Mouse (Mus musculus) G1E (cell line): ENCODE measurements around the gene Mpp6. TPM values are rescaled to one million over a fixed set of nuclear protein-coding genes. Genes with fewer than 3 reads are reported as not detected.

ENCODE experiments used
- ATAC-seq: 2 replicates; pipeline ENCODE4 v1.8.0; 2016; ENCODE audit warnings: mild to moderate bottlenecking; ENCODE audit not compliant: insufficient number of reproducible peaks, poor library complexity, low FRiP score, severe bottlenecking; ENCODE audit errors: extremely low read depth
- DNase-seq: peaks from one replicate; pipeline ENCODE4 v3.0.0; 2012; ENCODE audit warnings: low spot score
- H3K27me3 ChIP-seq: 2 replicates; pipeline ENCODE4 v1.6.1; 2012; ENCODE audit warnings: mild to moderate bottlenecking, low read length, inconsistent platforms; ENCODE audit not compliant: insufficient read depth
- H3K36me3 ChIP-seq: replicated peaks from 2 replicates; pipeline ENCODE3; 2012; ENCODE audit warnings: mild to moderate bottlenecking, inconsistent platforms
- H3K4me1 ChIP-seq: 2 replicates; pipeline ENCODE4 v1.6.1; 2012; ENCODE audit warnings: low read depth, low read length, inconsistent platforms, mixed read lengths; ENCODE audit not compliant: insufficient read depth
- H3K4me3 ChIP-seq: 2 replicates; pipeline ENCODE4 v1.5.1; 2012; ENCODE audit warnings: low read depth, mild to moderate bottlenecking, inconsistent platforms, low read length, moderate library complexity, mixed read lengths
- H3K9me3 ChIP-seq: replicated peaks from 2 replicates; pipeline ENCODE4 v1.6.1; 2012; ENCODE audit warnings: inconsistent platforms
- CTCF ChIP-seq: IDR thresholded peaks from 2 replicates; pipeline ENCODE4 v1.5.1; 2012; ENCODE audit warnings: low read depth, low read length, inconsistent platforms, mixed read lengths
- GATA1 ChIP-seq: IDR thresholded peaks from 2 replicates; pipeline ENCODE4 v1.6.1; 2012; ENCODE audit warnings: borderline replicate concordance, low read length, inconsistent platforms, mixed read lengths
- GATA2 ChIP-seq: IDR thresholded peaks from 2 replicates; pipeline ENCODE4 v1.6.1; 2012; ENCODE audit warnings: low read depth, low read length, inconsistent platforms, borderline replicate concordance
- POLR2AphosphoS5 ChIP-seq: IDR thresholded peaks from 2 replicates; pipeline ENCODE4 v1.6.1; 2012; ENCODE audit warnings: low read depth, low read length, inconsistent platforms; ENCODE audit not compliant: insufficient replicate concordance
- TAL1 ChIP-seq: conservative IDR thresholded peaks from 2 replicates; pipeline ENCODE4 v1.6.1; 2012; ENCODE audit warnings: low read depth, low read length, inconsistent platforms, mixed read lengths
- polyA plus RNA-seq: library from polyadenylated mRNA; stranded (reverse); fragments of >175 nt; gene quantifications from 2 replicates; pipeline ENCODE4 v1.2.3, GENCODE M21; 2012
- total RNA-seq, 2 experiments: library from RNA; stranded (forward) in 1 of 2; stranded (reverse) in 1 of 2; fragments of 200-1000 nt in 1 of 2; fragments of >200 nt in 1 of 2; fragmentation: Nextera tagmentation in 1 of 2; gene quantifications; 2 replicates each; pipeline ENCODE4 v1.2.3; 2014 to 2017

Mpp6 gene
- total and polyA plus RNA-seq, 3 experiments: 18.3 to 164 (median 152) TPM

DNA sequence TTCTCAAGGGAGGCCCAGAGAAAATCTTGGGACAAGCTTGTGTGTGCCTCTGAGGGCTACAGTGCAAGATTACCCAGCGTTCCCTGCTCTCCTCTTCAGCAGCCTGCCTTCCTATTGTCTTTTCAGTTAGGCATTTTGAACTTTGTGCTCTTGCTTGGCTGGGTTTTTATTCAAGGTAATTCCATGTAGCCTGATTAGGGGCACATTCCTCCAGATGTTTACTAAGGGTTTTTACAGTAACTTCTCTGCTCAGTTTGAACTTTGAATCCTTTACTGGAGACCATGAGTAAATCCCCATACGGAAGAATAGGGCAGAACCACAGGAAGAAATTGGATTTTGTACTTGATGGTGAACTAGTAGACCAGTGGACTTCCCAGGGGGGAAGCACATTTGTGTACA is 16.3 kb downstream of the Mpp6 start:
- H3K4me3 ChIP-seq: no peak overlapping the region
- no peaks in the 10 kb centered on the region; the same call in 1 of the 2 replicates for H3K9me3 ChIP-seq
- ATAC-seq (no peak), DNase-seq (no peak)
- H3K4me1 ChIP-seq: peaks cover 16% of the 10 kb centered on the region
- TF ChIP-seq CTCF: no peak
- no peak for TF ChIP-seq TAL1
- TF ChIP-seq POLR2AphosphoS5: no peak
- TF ChIP-seq GATA1: no peak
- TF ChIP-seq GATA2: no peak
- no peaks in the 10 kb centered on the region for H3K27me3 ChIP-seq
- H3K36me3 ChIP-seq: peaks cover 61% of the 10 kb centered on the region

DNA sequence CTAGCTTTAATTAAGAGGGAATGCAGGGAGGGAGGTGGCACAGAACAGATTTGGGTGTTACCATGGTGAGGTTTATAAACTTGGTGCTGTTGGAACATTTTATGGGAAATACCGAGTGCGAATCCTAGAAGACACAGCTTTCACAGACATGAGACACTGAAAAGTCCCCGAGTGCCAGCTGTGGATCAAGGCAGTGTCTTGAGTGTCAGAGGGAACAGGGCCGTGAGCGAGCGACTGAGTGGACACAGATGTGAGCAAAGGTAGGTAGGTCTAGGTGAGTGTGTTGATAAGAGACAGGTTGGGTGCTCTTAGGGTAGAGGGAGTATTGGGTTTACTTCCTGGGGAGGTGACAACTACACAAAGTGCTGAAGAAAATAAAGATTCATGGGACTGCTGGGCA is 17.5 kb downstream of the Mpp6 start:
- Histone ChIP-seq H3K9me3 (no peaks in the 10 kb centered on the region; the same call in 1 of the 2 replicates), H3K4me1 (peaks cover 5% of the 10 kb centered on the region), H3K27me3 (no peaks in the 10 kb centered on the region), H3K36me3 (peaks cover 56% of the 10 kb centered on the region), H3K4me3 (no peak overlapping the region)
- DNase-seq (no peak), ATAC-seq (no peak)
- TF ChIP-seq TAL1: no peak
- TF ChIP-seq GATA2: no peak
- TF ChIP-seq GATA1: no peak
- TF ChIP-seq CTCF: no peak
- no peak for TF ChIP-seq POLR2AphosphoS5

DNA sequence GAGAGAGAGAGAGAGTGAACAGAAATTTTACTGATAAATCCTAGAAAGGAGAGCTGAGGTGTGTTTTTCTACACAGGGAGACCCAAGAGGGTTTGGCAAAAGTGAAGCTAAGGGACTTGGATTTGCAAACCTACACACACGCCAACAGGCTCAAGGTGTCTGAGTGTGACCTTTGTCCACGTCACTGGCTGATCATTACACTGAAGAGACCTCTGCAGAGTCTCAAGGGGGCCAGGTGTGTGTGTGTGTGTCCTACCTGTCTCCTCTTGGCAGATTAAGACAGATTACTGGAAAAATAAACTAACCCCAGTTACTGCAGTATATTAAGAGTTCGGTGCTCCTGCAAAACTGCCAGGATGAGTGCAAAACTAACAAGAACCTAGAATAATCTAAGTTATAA is 27.6 kb downstream of the Mpp6 start:
- Histone ChIP-seq H3K4me1 (peaks cover 3% of the 10 kb centered on the region; the same call in 1 of the 2 replicates), H3K9me3 (no peaks in the 10 kb centered on the region), H3K4me3 (no peak overlapping the region), H3K36me3 (peaks cover 7% of the 10 kb centered on the region), H3K27me3 (no peaks in the 10 kb centered on the region)
- no peak for DNase-seq
- no peak for TF ChIP-seq GATA2
- no peak for TF ChIP-seq POLR2AphosphoS5
- no peak for TF ChIP-seq GATA1
- TF ChIP-seq CTCF: no peak
- TF ChIP-seq TAL1: no peak
- ATAC-seq: no peak

DNA sequence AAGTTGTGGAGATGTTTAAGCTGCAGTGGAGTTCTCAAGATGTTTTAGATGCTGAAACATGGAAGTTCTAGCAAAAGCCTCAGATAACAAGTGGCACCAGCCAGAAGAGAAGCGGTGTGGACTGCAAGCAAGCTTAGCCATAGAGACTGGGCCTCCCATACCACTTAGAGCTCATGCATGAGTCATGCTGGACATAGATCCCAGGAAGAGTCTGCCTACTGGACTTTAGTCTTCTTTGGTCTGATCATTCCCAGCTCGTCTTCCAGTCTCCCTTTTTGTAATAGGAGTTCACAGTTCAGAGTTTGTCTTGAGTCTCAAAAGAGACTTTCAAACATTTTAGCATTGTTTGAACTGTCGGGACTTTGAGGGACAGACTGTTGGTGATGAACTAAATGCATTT is 29.5 kb downstream of the Mpp6 start:
- DNase-seq (no peak), ATAC-seq (no peak)
- H3K4me1 ChIP-seq: peaks cover 4% of the 10 kb centered on the region; the same call in 1 of the 2 replicates
- no peak overlapping the region for H3K4me3 ChIP-seq
- H3K36me3 ChIP-seq: peaks cover 14% of the 10 kb centered on the region
- no peaks in the 10 kb centered on the region for H3K27me3 ChIP-seq
- TF ChIP-seq GATA1 (no peak), POLR2AphosphoS5 (no peak), GATA2 (no peak), CTCF (no peak), TAL1 (no peak)
- H3K9me3 ChIP-seq: no peaks in the 10 kb centered on the region

DNA sequence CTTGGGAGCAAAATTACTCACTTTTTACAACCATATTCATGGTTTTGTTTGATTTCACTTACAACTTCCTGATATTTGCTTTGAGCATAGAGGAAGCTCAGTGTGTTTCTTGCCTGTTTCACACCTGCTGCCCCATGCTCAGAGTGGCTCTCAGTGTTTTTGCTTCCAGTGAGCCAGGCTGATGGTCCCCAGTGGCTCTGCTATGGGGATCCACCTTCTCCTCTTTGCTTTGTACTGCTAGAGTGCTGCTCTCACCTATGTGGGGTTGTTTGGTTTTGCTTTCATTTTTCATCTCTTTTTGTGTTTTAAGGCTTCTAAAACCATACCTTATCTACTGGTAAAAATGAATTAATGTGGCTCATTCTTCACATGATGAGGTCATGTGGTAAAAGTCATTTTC is 36.1 kb downstream of the Mpp6 start:
- no peak for TF ChIP-seq POLR2AphosphoS5
- TF ChIP-seq GATA2: no peak
- no peak for TF ChIP-seq CTCF
- no peak for TF ChIP-seq GATA1
- TF ChIP-seq TAL1: no peak
- ATAC-seq (no peak), DNase-seq (no peak)
- peaks cover 8% of the 10 kb centered on the region; the same call in 1 of the 2 replicates for H3K4me1 ChIP-seq
- H3K36me3 ChIP-seq: peaks cover 47% of the 10 kb centered on the region
- no peaks in the 10 kb centered on the region for H3K9me3 ChIP-seq
- H3K4me3 ChIP-seq: no peak overlapping the region
- H3K27me3 ChIP-seq: no peaks in the 10 kb centered on the region

DNA sequence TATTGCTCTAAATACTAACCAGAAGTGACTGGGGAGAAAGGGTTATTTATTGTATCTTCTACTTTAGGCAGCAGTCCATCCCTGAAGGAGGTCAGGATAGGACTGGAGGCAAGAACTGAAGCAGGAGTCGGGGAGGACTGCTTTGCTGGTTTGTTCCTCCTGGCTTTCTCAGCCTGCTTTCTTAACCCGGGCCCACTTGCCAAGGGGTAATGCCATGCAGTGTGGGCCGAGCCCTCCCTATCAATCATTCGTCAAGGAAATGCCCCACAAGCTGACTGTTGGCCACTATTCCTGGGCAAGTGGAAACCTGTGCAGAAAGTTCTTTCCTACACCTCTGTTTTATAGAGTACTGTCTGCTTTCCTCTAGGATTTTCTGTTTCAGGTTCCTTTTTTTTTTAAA is 39.3 kb downstream of the Mpp6 start:
- Histone ChIP-seq H3K36me3 (peaks cover 52% of the 10 kb centered on the region), H3K4me1 (peaks cover 4% of the 10 kb centered on the region; the same call in 1 of the 2 replicates), H3K4me3 (no peak overlapping the region), H3K9me3 (no peaks in the 10 kb centered on the region), H3K27me3 (no peaks in the 10 kb centered on the region)
- DNase-seq (no peak), ATAC-seq (no peak)
- TF ChIP-seq TAL1 (no peak), CTCF (no peak), POLR2AphosphoS5 (no peak), GATA1 (no peak), GATA2 (no peak)

DNA sequence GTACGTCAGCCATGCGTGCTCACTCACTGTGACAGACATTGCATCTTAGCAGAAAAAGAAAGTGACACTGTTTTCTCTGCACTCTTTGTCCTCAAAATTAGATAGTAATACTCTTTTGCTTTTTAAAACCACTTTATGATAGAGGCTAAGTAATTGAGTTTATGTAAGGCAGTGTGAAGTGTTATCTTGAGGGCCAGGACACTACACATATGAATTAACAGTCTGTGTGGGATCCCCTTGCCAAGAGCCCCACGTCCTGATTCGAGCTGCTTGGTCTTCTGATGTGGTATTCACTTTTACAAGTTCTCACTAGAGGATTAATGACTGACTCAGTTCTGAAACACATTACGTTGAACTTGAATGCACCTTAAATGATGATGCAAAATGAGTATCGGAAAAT is 49.8 kb downstream of the Mpp6 start:
- Histone ChIP-seq H3K9me3 (no peaks in the 10 kb centered on the region), H3K4me1 (no peaks in the 10 kb centered on the region), H3K4me3 (no peak overlapping the region)

More for the DNA sequence above, 49.8 kb downstream of the Mpp6 start:
- ATAC-seq (no peak), DNase-seq (no peak)
- Histone ChIP-seq H3K36me3 (peaks cover 55% of the 10 kb centered on the region), H3K27me3 (no peaks in the 10 kb centered on the region)
- TF ChIP-seq GATA1: no peak
